In genomic region chr13:19718954-19719353, GRCm38 (mm10) we compare ENCODE assay signal across 14 mouse cellular contexts. TPM values are rescaled to one million over a fixed set of nuclear protein-coding genes. Genes with fewer than 3 reads are reported as not detected.
A peak's percentile ranks its signal among the peaks of the same experiment; 100 is the strongest.
DNase-seq lines count a peak whose midpoint lies in the region; ATAC-seq and TF ChIP-seq lines count a peak whose summit lies in the region.
"Had no signal": no experiment of that assay in that cellular context is flagged by ENCODE, and none has a peak within 500 bp of the region (broad histone marks: within the 10 kb centered on the region; RNA-seq: fewer than 3 reads in every experiment).

No protein-coding gene starts in this region.

- H3K27me3 ChIP-seq in forebrain, embryonic 14.5 days (replicated peaks; ENCODE audit: control insufficient read depth, insufficient read depth, low read length), result no peaks in the 10 kb centered on the region
- H3K27me3 ChIP-seq in forebrain, embryonic 13.5 days, result no peaks in the 10 kb centered on the region
- no peaks in the 10 kb centered on the region for H3K27me3 ChIP-seq in limb, embryonic 14.5 days (ENCODE audit: control insufficient read depth, insufficient read depth, low read length)
- no peaks in the 10 kb centered on the region for H3K27me3 ChIP-seq in limb, embryonic 10.5 days (ENCODE audit: low read depth, poor library complexity, severe bottlenecking)
- H3K27me3 ChIP-seq: embryonic facial prominence, embryonic 15.5 days; stomach, embryonic 15.5 days had no signal

- no peaks in the 10 kb centered on the region for H3K9me3 ChIP-seq in forebrain, embryonic 14.5 days (replicated peaks; ENCODE audit: control insufficient read depth, low read length)
- no peaks in the 10 kb centered on the region for H3K9me3 ChIP-seq in forebrain, embryonic 13.5 days (replicated peaks)
- no peaks in the 10 kb centered on the region for H3K9me3 ChIP-seq in limb, embryonic 14.5 days (ENCODE audit: control insufficient read depth, low read length)
- no peaks in the 10 kb centered on the region for H3K9me3 ChIP-seq in limb, embryonic 10.5 days (replicated peaks)
- H3K9me3 ChIP-seq: embryonic facial prominence, embryonic 15.5 days; midbrain, embryonic 10.5 days; stomach, embryonic 15.5 days had no signal

- H3K36me3 ChIP-seq in forebrain, embryonic 14.5 days (ENCODE audit: control insufficient read depth, insufficient read depth, low read length), result no peaks in the 10 kb centered on the region
- no peaks in the 10 kb centered on the region for H3K36me3 ChIP-seq in forebrain, embryonic 13.5 days (ENCODE audit: poor library complexity, severe bottlenecking)
- H3K36me3 ChIP-seq in limb, embryonic 14.5 days (ENCODE audit: control insufficient read depth, insufficient read depth, low read length), result no peaks in the 10 kb centered on the region
- no peaks in the 10 kb centered on the region for H3K36me3 ChIP-seq in limb, embryonic 10.5 days
- H3K36me3 ChIP-seq: embryonic facial prominence, embryonic 15.5 days; midbrain, embryonic 10.5 days; stomach, embryonic 15.5 days had no signal

- peak; percentile 23 for DNase-seq in forebrain, embryonic 14.5 days (ENCODE audit: low spot score)
- peak; percentile 43 for DNase-seq in limb, embryonic 14.5 days (ENCODE audit: low spot score)
- DNase-seq in limb, embryonic 10.5 days (ENCODE audit: low spot score), result no peak
- peak; percentile 11 for DNase-seq in adrenal gland, adult 8-10 months
- peak; percentile 24 for DNase-seq in kidney, postnatal 4 days
- no peak for DNase-seq in thymus, adult 18-20 months
- DNase-seq in urinary bladder, adult 18-20 months (ENCODE audit: low spot score in 2 of 2), result no peak

- H3K27ac ChIP-seq in forebrain, embryonic 14.5 days (ENCODE audit: low read depth, low read length), result no peak overlapping the region
- H3K27ac ChIP-seq in forebrain, embryonic 13.5 days, result no peak overlapping the region
- H3K27ac ChIP-seq in limb, embryonic 14.5 days (replicated peaks; ENCODE audit: low read depth, low read length), result no peak overlapping the region
- no peak overlapping the region for H3K27ac ChIP-seq in limb, embryonic 10.5 days
- H3K27ac ChIP-seq: embryonic facial prominence, embryonic 15.5 days; heart, adult 2 months; midbrain, embryonic 10.5 days; stomach, embryonic 15.5 days had no signal

- H3K4me1 ChIP-seq in forebrain, embryonic 14.5 days (ENCODE audit: control insufficient read depth, insufficient read depth, low read length), result no peaks in the 10 kb centered on the region
- peaks cover 10% of the 10 kb centered on the region for H3K4me1 ChIP-seq in forebrain, embryonic 13.5 days
- H3K4me1 ChIP-seq in limb, embryonic 14.5 days (ENCODE audit: control insufficient read depth, insufficient read depth, low read length), result no peaks in the 10 kb centered on the region
- no peaks in the 10 kb centered on the region for H3K4me1 ChIP-seq in limb, embryonic 10.5 days
- H3K4me1 ChIP-seq: embryonic facial prominence, embryonic 15.5 days; midbrain, embryonic 10.5 days had no signal

- no peak for TF ChIP-seq POLR2A in limb, embryonic 14.5 days (IDR thresholded peaks at IDR 0.05; ENCODE audit: borderline replicate concordance, extremely low read depth, insufficient read depth, insufficient read length)

- H3K4me3 ChIP-seq in forebrain, embryonic 14.5 days (ENCODE audit: low read depth, low read length), result no peak overlapping the region
- no peak overlapping the region for H3K4me3 ChIP-seq in forebrain, embryonic 13.5 days
- no peak overlapping the region for H3K4me3 ChIP-seq in limb, embryonic 14.5 days (replicated peaks; ENCODE audit: low read length)
- no peak overlapping the region for H3K4me3 ChIP-seq in limb, embryonic 10.5 days
- H3K4me3 ChIP-seq: embryonic facial prominence, embryonic 15.5 days; heart, adult 2 months; midbrain, embryonic 10.5 days; stomach, embryonic 15.5 days had no signal

- no peak for ATAC-seq in forebrain, embryonic 14.5 days
- no peak for ATAC-seq in forebrain, embryonic 13.5 days
- no peak for ATAC-seq in limb, embryonic 14.5 days (ENCODE audit: low FRiP score, low read depth)

- H3K4me2 ChIP-seq in forebrain, embryonic 14.5 days (ENCODE audit: low read length), result no peak overlapping the region
- no peak overlapping the region for H3K4me2 ChIP-seq in forebrain, embryonic 13.5 days
- H3K4me2 ChIP-seq in limb, embryonic 14.5 days (replicated peaks; ENCODE audit: low read depth, low read length, severe bottlenecking), result no peak overlapping the region
- H3K4me2 ChIP-seq: embryonic facial prominence, embryonic 15.5 days; stomach, embryonic 15.5 days had no signal

- H3K9ac ChIP-seq in forebrain, embryonic 14.5 days (ENCODE audit: low read length), result no peak overlapping the region
- H3K9ac ChIP-seq in forebrain, embryonic 13.5 days, result no peak overlapping the region
- no peak overlapping the region for H3K9ac ChIP-seq in limb, embryonic 14.5 days (ENCODE audit: low read depth, low read length, severe bottlenecking)
- H3K9ac ChIP-seq: embryonic facial prominence, embryonic 15.5 days; stomach, embryonic 15.5 days had no signal

- 63% methylated on average over 5 of the region's 5 CpGs for WGBS in forebrain, embryonic 14.5 days
- 64% methylated on average over 5 of the region's 5 CpGs for WGBS in forebrain, embryonic 13.5 days
- 54% methylated on average over 5 of the region's 5 CpGs for WGBS in limb, embryonic 14.5 days
- 93% methylated on average over 5 of the region's 5 CpGs for WGBS in limb, embryonic 10.5 days

RNA-seq across cellular contexts. Expression of gene Nme8, which starts 21.4 kb away (rescaled TPM):
- polyA plus RNA-seq in forebrain, embryonic 14.5 days (2014; fragmentation: Nextera tagmentation; extraction: Ambion mirVana), result not detected in 2 replicates
- polyA plus RNA-seq in forebrain, embryonic 13.5 days (2015; fragmentation: Nextera tagmentation; extraction: Ambion mirVana), result 0.17 TPM in 1 of 2 replicates, not detected in the other
- polyA plus RNA-seq in limb, embryonic 14.5 days (2012; rRNA removed), result not detected in 2 replicates
- polyA plus RNA-seq in limb, embryonic 14.5 days (2014; fragmentation: Nextera tagmentation; extraction: Ambion mirVana), result not detected in 2 replicates
- not detected in 2 replicates for polyA plus RNA-seq in limb, embryonic 10.5 days (2016; fragmentation: Nextera tagmentation; extraction: Ambion mirVana)
- not detected for total RNA-seq in adrenal gland, adult 8-10 months (2022)
- total RNA-seq: heart, adult 2 months; left cerebral cortex, postnatal 36 days had no signal
- polyA plus RNA-seq: C2C12; embryonic facial prominence, embryonic 15.5 days; heart, adult 2 months; midbrain, embryonic 10.5 days; stomach, embryonic 15.5 days had no signal

Comparison
In these comparisons a context has a peak if more than half of its experiments do, and no peak if none do; other contexts are left out.
1. DNase-seq: peak in forebrain, embryonic 14.5 days (single experiment), limb, embryonic 14.5 days (single experiment), adrenal gland, adult 8-10 months (single experiment) and kidney, postnatal 4 days (2 of 2); none in limb, embryonic 10.5 days (single experiment), thymus, adult 18-20 months (0 of 2) and urinary bladder, adult 18-20 months (0 of 2).